Comparison of ENCODE assay signal across 8 mouse cellular contexts in genomic region chrX:74245107-74245506, GRCm38 (mm10). TPM values are rescaled to one million over a fixed set of nuclear protein-coding genes. Genes with fewer than 3 reads are reported as not detected.
DNase-seq lines count a peak whose midpoint lies in the region; ATAC-seq and TF ChIP-seq lines count a peak whose summit lies in the region.

No protein-coding gene starts in this region.

- no peaks in the 10 kb centered on the region; the same call in 1 of the 2 replicates for H3K27me3 ChIP-seq in kidney, embryonic 16.5 days (ENCODE audit: insufficient read depth, low read length)
- H3K27me3 ChIP-seq in hindbrain, embryonic 14.5 days (ENCODE audit: control insufficient read depth, insufficient read depth, low read length) = no peaks in the 10 kb centered on the region
- no peaks in the 10 kb centered on the region for H3K27me3 ChIP-seq in midbrain, embryonic 15.5 days (replicated peaks)

- no peak for TF ChIP-seq CTCF in bone marrow macrophage, adult 2 months (IDR thresholded peaks at IDR 0.05; ENCODE audit: low read depth, low read length)

- no peak for TF ChIP-seq POLR2A in bone marrow macrophage, adult 2 months (IDR thresholded peaks at IDR 0.05; ENCODE audit: borderline replicate concordance, low read depth, low read length)

- peak overlapping the region; percentile 60 for H3K4me3 ChIP-seq in kidney, embryonic 16.5 days (ENCODE audit: low read length)
- H3K4me3 ChIP-seq in bone marrow macrophage, adult 2 months (ENCODE audit: insufficient read depth, low read length) = peak overlapping the region; percentile 65
- peak overlapping the region; percentile 61 for H3K4me3 ChIP-seq in hindbrain, embryonic 14.5 days (replicated peaks; ENCODE audit: low read length)
- H3K4me3 ChIP-seq in midbrain, embryonic 15.5 days = peak overlapping the region; percentile 57

- 32% methylated on average over 1 of the region's 1 CpGs for WGBS in kidney, embryonic 16.5 days
- 41% methylated on average over 1 of the region's 1 CpGs for WGBS in hindbrain, embryonic 14.5 days
- WGBS in midbrain, embryonic 15.5 days = 22% methylated on average over 1 of the region's 1 CpGs

- H3K9ac ChIP-seq in kidney, embryonic 16.5 days (replicated peaks; ENCODE audit: low read length) = peak overlapping the region; percentile 78
- peak overlapping the region; percentile 86 for H3K9ac ChIP-seq in hindbrain, embryonic 14.5 days
- peak overlapping the region; percentile 58 for H3K9ac ChIP-seq in midbrain, embryonic 15.5 days

- H3K4me2 ChIP-seq in kidney, embryonic 16.5 days (replicated peaks; ENCODE audit: low read depth, low read length) = peak overlapping the region; percentile 56
- peak overlapping the region; percentile 74 for H3K4me2 ChIP-seq in hindbrain, embryonic 14.5 days (replicated peaks)
- H3K4me2 ChIP-seq in midbrain, embryonic 15.5 days = peak overlapping the region; percentile 57

- peaks cover 26% of the 10 kb centered on the region for H3K36me3 ChIP-seq in kidney, embryonic 16.5 days (ENCODE audit: insufficient read depth, low read length)
- H3K36me3 ChIP-seq in hindbrain, embryonic 14.5 days (replicated peaks; ENCODE audit: control insufficient read depth, insufficient read depth) = peaks cover 29% of the 10 kb centered on the region
- 0 out of 2 replicates have a peak, but pooled peaks cover 9% of the 10 kb centered on the region for H3K36me3 ChIP-seq in midbrain, embryonic 15.5 days (replicated peaks)

- no peak for DNase-seq in kidney, postnatal 4 days
- no peak for DNase-seq in hindbrain, embryonic 14.5 days (ENCODE audit: low spot score)
- no peak for DNase-seq in right cerebral cortex, adult 18-20 months
- no peak for DNase-seq in urinary bladder, postnatal 4 days (ENCODE audit: low spot score in 2 of 2)
- DNase-seq in gastrocnemius, postnatal 4 days (ENCODE audit: low spot score in 2 of 2) = no peak

- no peaks in the 10 kb centered on the region for H3K9me3 ChIP-seq in kidney, embryonic 16.5 days (ENCODE audit: low read length)
- H3K9me3 ChIP-seq in hindbrain, embryonic 14.5 days (ENCODE audit: control insufficient read depth, low read length) = no peaks in the 10 kb centered on the region
- H3K9me3 ChIP-seq in midbrain, embryonic 15.5 days = no peaks in the 10 kb centered on the region

- peak overlapping the region; percentile 85 for H3K27ac ChIP-seq in kidney, embryonic 16.5 days (ENCODE audit: low read length)
- peak overlapping the region; percentile 73 for H3K27ac ChIP-seq in bone marrow macrophage, adult 2 months (ENCODE audit: insufficient read depth, low read depth, low read length)
- peak overlapping the region; percentile 89 for H3K27ac ChIP-seq in hindbrain, embryonic 14.5 days
- H3K27ac ChIP-seq in midbrain, embryonic 15.5 days = peak overlapping the region; percentile 89

- no peak for ATAC-seq in kidney, embryonic 16.5 days (ENCODE audit: low FRiP score, low TSS enrichment)
- ATAC-seq in hindbrain, embryonic 14.5 days (ENCODE audit: low FRiP score) = no peak
- ATAC-seq in midbrain, embryonic 15.5 days (replicated peaks) = no peak

- peaks cover 8% of the 10 kb centered on the region for H3K4me1 ChIP-seq in kidney, embryonic 16.5 days (ENCODE audit: insufficient read depth, low read length)
- peaks cover 34% of the 10 kb centered on the region for H3K4me1 ChIP-seq in bone marrow macrophage, adult 2 months (ENCODE audit: control insufficient read depth, insufficient read depth, low read length)
- peaks cover 13% of the 10 kb centered on the region; the same call in 1 of the 2 replicates for H3K4me1 ChIP-seq in hindbrain, embryonic 14.5 days (replicated peaks; ENCODE audit: control insufficient read depth, insufficient read depth, low read length)
- peaks cover 19% of the 10 kb centered on the region for H3K4me1 ChIP-seq in midbrain, embryonic 15.5 days

RNA-seq across cellular contexts. Expression of gene Flna, which starts 4.5 kb away (rescaled TPM):
- polyA plus RNA-seq in kidney, embryonic 16.5 days (2015; fragmentation: Nextera tagmentation; extraction: Ambion mirVana) = 331 and 364 TPM in 2 replicates
- 326 and 442 TPM in 2 replicates for polyA plus RNA-seq in bone marrow macrophage, adult 2 months (2012; ENCODE audit: insufficient read depth, insufficient read length, missing spikeins)
- polyA plus RNA-seq in hindbrain, embryonic 14.5 days (2014; fragmentation: Nextera tagmentation; extraction: Ambion mirVana) = 92.7 and 100.0 TPM in 2 replicates
- 92.6 and 96.4 TPM in 2 replicates for polyA plus RNA-seq in midbrain, embryonic 15.5 days (2015; fragmentation: Nextera tagmentation; extraction: Ambion mirVana)
- total RNA-seq in gastrocnemius, postnatal 4 days (2021) = 100 to 1,000 TPM; 265 to 281 TPM

RNA-seq across cellular contexts. Expression of gene Emd, which starts 9.4 kb away (rescaled TPM):
- 25.6 and 26.5 TPM in 2 replicates for polyA plus RNA-seq in kidney, embryonic 16.5 days (2015; fragmentation: Nextera tagmentation; extraction: Ambion mirVana)
- 61.4 and 66.9 TPM in 2 replicates for polyA plus RNA-seq in bone marrow macrophage, adult 2 months (2012; ENCODE audit: insufficient read depth, insufficient read length, missing spikeins)
- polyA plus RNA-seq in hindbrain, embryonic 14.5 days (2014; fragmentation: Nextera tagmentation; extraction: Ambion mirVana) = 14.7 and 17.0 TPM in 2 replicates
- polyA plus RNA-seq in midbrain, embryonic 15.5 days (2015; fragmentation: Nextera tagmentation; extraction: Ambion mirVana) = 16.0 and 17.7 TPM in 2 replicates
- 10 to 100 TPM; 31.2 to 34.0 TPM for total RNA-seq in gastrocnemius, postnatal 4 days (2021)

RNA-seq across cellular contexts. Expression of gene Rpl10, which starts 25.5 kb away (rescaled TPM):
- 610 and 782 TPM in 2 replicates for polyA plus RNA-seq in kidney, embryonic 16.5 days (2015; fragmentation: Nextera tagmentation; extraction: Ambion mirVana)
- polyA plus RNA-seq in bone marrow macrophage, adult 2 months (2012; ENCODE audit: insufficient read depth, insufficient read length, missing spikeins) = 136 and 172 TPM in 2 replicates
- 484 and 540 TPM in 2 replicates for polyA plus RNA-seq in hindbrain, embryonic 14.5 days (2014; fragmentation: Nextera tagmentation; extraction: Ambion mirVana)
- polyA plus RNA-seq in midbrain, embryonic 15.5 days (2015; fragmentation: Nextera tagmentation; extraction: Ambion mirVana) = 402 and 414 TPM in 2 replicates
- 100 to 1,000 TPM; 263 to 305 TPM for total RNA-seq in gastrocnemius, postnatal 4 days (2021)

RNA-seq across cellular contexts. Expression of gene Taz, which starts 36.6 kb away (rescaled TPM):
- 97.2 and 103 TPM in 2 replicates for polyA plus RNA-seq in kidney, embryonic 16.5 days (2015; fragmentation: Nextera tagmentation; extraction: Ambion mirVana)
- polyA plus RNA-seq in bone marrow macrophage, adult 2 months (2012; ENCODE audit: insufficient read depth, insufficient read length, missing spikeins) = 74.6 and 79.4 TPM in 2 replicates
- 48.4 and 56.5 TPM in 2 replicates for polyA plus RNA-seq in hindbrain, embryonic 14.5 days (2014; fragmentation: Nextera tagmentation; extraction: Ambion mirVana)
- polyA plus RNA-seq in midbrain, embryonic 15.5 days (2015; fragmentation: Nextera tagmentation; extraction: Ambion mirVana) = 86.8 and 90.3 TPM in 2 replicates
- 10 to 100 TPM; 54.9 to 66.2 TPM for total RNA-seq in gastrocnemius, postnatal 4 days (2021)

RNA-seq across cellular contexts. Expression of gene Dnase1l1, which starts 37.0 kb away (rescaled TPM):
- 13.4 and 15.5 TPM in 2 replicates for polyA plus RNA-seq in kidney, embryonic 16.5 days (2015; fragmentation: Nextera tagmentation; extraction: Ambion mirVana)
- 274 and 292 TPM in 2 replicates for polyA plus RNA-seq in bone marrow macrophage, adult 2 months (2012; ENCODE audit: insufficient read depth, insufficient read length, missing spikeins)
- polyA plus RNA-seq in hindbrain, embryonic 14.5 days (2014; fragmentation: Nextera tagmentation; extraction: Ambion mirVana) = 3.0 and 3.6 TPM in 2 replicates
- polyA plus RNA-seq in midbrain, embryonic 15.5 days (2015; fragmentation: Nextera tagmentation; extraction: Ambion mirVana) = 2.9 and 5.2 TPM in 2 replicates
- 10 to 100 TPM; 53.1 to 55.1 TPM for total RNA-seq in gastrocnemius, postnatal 4 days (2021)
